Mouse (Mus musculus) hindbrain, postnatal 0 days (tissue): ENCODE data around the gene Prokr2. TPM values are rescaled to one million over a fixed set of nuclear protein-coding genes. Genes with fewer than 3 reads are reported as not detected.

ENCODE experiments used
- ATAC-seq: fragments of 200-750 bp; cut with Nextera tagmentation; 2 replicates; pipeline ENCODE4 v1.8.0; 2017; ENCODE audit warnings: mild to moderate bottlenecking, moderate TSS enrichment, moderate library complexity
- DNase-seq: peaks from one replicate; pipeline ENCODE4 v3.0.0-alpha.2; 2015; ENCODE audit warnings: low spot score
- H3K27ac ChIP-seq: fragments of 300-500 bp; sonication (generic); 2 replicates; pipeline ENCODE4 v1.5.1; 2014; ENCODE audit warnings: mild to moderate bottlenecking
- H3K27me3 ChIP-seq: fragments of 300-500 bp; sonication (generic); 2 replicates; pipeline ENCODE4 v1.6.1; 2014; ENCODE audit warnings: low read length, mixed read lengths; ENCODE audit not compliant: insufficient read depth
- H3K36me3 ChIP-seq: fragments of 300-500 bp; sonication (generic); 2 replicates; pipeline ENCODE4 v1.6.1; 2014; ENCODE audit warnings: low read length, mixed read lengths; ENCODE audit not compliant: insufficient read depth
- H3K4me1 ChIP-seq: fragments of 300-500 bp; sonication (generic); 2 replicates; pipeline ENCODE4 v1.6.1; 2014; ENCODE audit warnings: antibody characterized with exemption, low read length, mixed read lengths; ENCODE audit not compliant: insufficient read depth
- H3K4me2 ChIP-seq: fragments of 300-500 bp; sonication (generic); 2 replicates; pipeline ENCODE4 v1.6.1; 2014; ENCODE audit warnings: low read depth, mild to moderate bottlenecking, low read length, moderate library complexity, mixed read lengths
- H3K4me3 ChIP-seq: fragments of 300-500 bp; sonication (generic); 2 replicates; pipeline ENCODE4 v1.5.1; 2014; ENCODE audit warnings: low read length
- H3K9ac ChIP-seq: fragments of 300-500 bp; sonication (generic); replicated peaks from 2 replicates; pipeline ENCODE4 v1.6.1; 2014; ENCODE audit warnings: mild to moderate bottlenecking, low read length, moderate library complexity, mixed read lengths
- H3K9me3 ChIP-seq: fragments of 300-500 bp; sonication (generic); 2 replicates; pipeline ENCODE4 v1.6.1; 2016; ENCODE audit warnings: low read length, mixed read lengths
- CTCF ChIP-seq: IDR thresholded peaks from 2 replicates; pipeline ENCODE4 v1.5.1; 2016; ENCODE audit warnings: antibody characterized with exemption, control low read depth, low read depth
- WGBS: fragments of 180-500 bp; shearing (Covaris S2); extraction: QIAGEN DNeasy Blood & Tissue Kit; methylation state at CpG from one replicate; pipeline ENCODE4 v1.1.7; 2014; 5-methylcytosine and 5-hydroxymethylcytosine counted together
- polyA plus RNA-seq: library from polyadenylated mRNA; unstranded; fragments of >200 nt; fragmentation: Nextera tagmentation; extraction: Ambion mirVana; gene quantifications from 2 replicates; pipeline ENCODE4 v1.2.1, GENCODE M21; 2015
- total RNA-seq: library from RNA; depleted of rRNA; stranded (reverse); fragments of >200 nt; gene quantifications from 2 replicates; pipeline ENCODE4 v1.2.3, GENCODE M21; 2014

Prokr2 gene
- total and polyA plus RNA-seq, 2 experiments from 2014 or later, result 2.8 to 8.4 TPM

- Histone ChIP-seq H3K27me3 (no peaks in the 10 kb centered on the region), H3K4me1 (no peaks in the 10 kb centered on the region), H3K27ac (no peak overlapping the region), H3K4me3 (no peak overlapping the region), H3K9me3 (no peaks in the 10 kb centered on the region), H3K36me3 (no peaks in the 10 kb centered on the region), H3K9ac (no peak overlapping the region), H3K4me2 (no peak overlapping the region)
- TF ChIP-seq CTCF, result no peak
- no peak for DNase-seq
- 81% methylated on average over 11 of the region's 11 CpGs for WGBS
- no peak for ATAC-seq
These were observed 41.4 kb downstream of the Prokr2 start for GRCm38 (mm10) chr2:132343846-132344245.

- Histone ChIP-seq H3K4me1 (no peaks in the 10 kb centered on the region), H3K27me3 (no peaks in the 10 kb centered on the region), H3K9me3 (no peaks in the 10 kb centered on the region), H3K4me2 (no peak overlapping the region), H3K27ac (no peak overlapping the region), H3K4me3 (no peak overlapping the region), H3K9ac (no peak overlapping the region), H3K36me3 (no peaks in the 10 kb centered on the region)
- ATAC-seq (no peak), DNase-seq (no peak)
- TF ChIP-seq CTCF, result no peak
- 96% methylated on average over 3 of the region's 3 CpGs for WGBS
These were observed 44.0 kb downstream of the Prokr2 start for GRCm38 (mm10) chr2:132341293-132341692.

- no peak overlapping the region for H3K4me3 ChIP-seq
- H3K9ac ChIP-seq, result no peak overlapping the region
- no peak overlapping the region for H3K27ac ChIP-seq
- 80% methylated on average over 2 of the region's 2 CpGs for WGBS
- no peaks in the 10 kb centered on the region for H3K36me3 ChIP-seq
- H3K4me1 ChIP-seq, result no peaks in the 10 kb centered on the region
- ATAC-seq (no peak), DNase-seq (no peak)
- no peak overlapping the region for H3K4me2 ChIP-seq
- no peaks in the 10 kb centered on the region for H3K27me3 ChIP-seq
- TF ChIP-seq CTCF, result no peak
- no peaks in the 10 kb centered on the region for H3K9me3 ChIP-seq
These were observed 44.9 kb downstream of the Prokr2 start for GRCm38 (mm10) chr2:132340350-132340749.

- Histone ChIP-seq H3K27me3 (no peaks in the 10 kb centered on the region), H3K9ac (no peak overlapping the region), H3K27ac (no peak overlapping the region), H3K36me3 (no peaks in the 10 kb centered on the region), H3K9me3 (no peaks in the 10 kb centered on the region), H3K4me1 (no peaks in the 10 kb centered on the region), H3K4me3 (no peak overlapping the region), H3K4me2 (no peak overlapping the region)
- 69% methylated on average over 2 of the region's 2 CpGs for WGBS
- TF ChIP-seq CTCF, result no peak
- ATAC-seq, result no peak
- no peak for DNase-seq
These were observed 48.0 kb downstream of the Prokr2 start for GRCm38 (mm10) chr2:132337202-132337601.

- H3K9me3 ChIP-seq, result no peaks in the 10 kb centered on the region
- H3K4me1 ChIP-seq, result no peaks in the 10 kb centered on the region
- H3K4me3 ChIP-seq, result no peak overlapping the region
- no peaks in the 10 kb centered on the region for H3K36me3 ChIP-seq
- H3K27me3 ChIP-seq, result no peaks in the 10 kb centered on the region
- DNase-seq (no peak), ATAC-seq (no peak)
- no peak for TF ChIP-seq CTCF
- H3K9ac ChIP-seq, result no peak overlapping the region
- H3K4me2 ChIP-seq, result no peak overlapping the region
- WGBS, result 57% methylated on average over 4 of the region's 4 CpGs
- H3K27ac ChIP-seq, result no peak overlapping the region
These were observed 61.7 kb downstream of the Prokr2 start for GRCm38 (mm10) chr2:132323541-132323940.

GRCm38 (mm10) chr2:132320516-132320915 lies 64.7 kb downstream of the Prokr2 start:
- no peak overlapping the region for H3K4me2 ChIP-seq

GRCm38 (mm10) chr2:132317178-132317577 lies 68.1 kb downstream of the Prokr2 start:
- Histone ChIP-seq H3K4me1 (no peaks in the 10 kb centered on the region), H3K4me3 (no peak overlapping the region), H3K36me3 (no peaks in the 10 kb centered on the region), H3K9me3 (no peaks in the 10 kb centered on the region), H3K27ac (no peak overlapping the region), H3K9ac (no peak overlapping the region), H3K27me3 (no peaks in the 10 kb centered on the region), H3K4me2 (no peak overlapping the region)
- no peak for TF ChIP-seq CTCF
- WGBS, result 90% methylated on average over 1 of the region's 1 CpGs
- no peak for ATAC-seq
- DNase-seq, result no peak

More at GRCm38 (mm10) chr2:132320516-132320915, 64.7 kb downstream of the Prokr2 start:
- Histone ChIP-seq H3K27ac (no peak overlapping the region), H3K9me3 (no peaks in the 10 kb centered on the region), H3K36me3 (no peaks in the 10 kb centered on the region), H3K9ac (no peak overlapping the region), H3K4me1 (no peaks in the 10 kb centered on the region), H3K4me3 (no peak overlapping the region), H3K27me3 (no peaks in the 10 kb centered on the region)
- WGBS, result 65% methylated on average over 5 of the region's 5 CpGs
- TF ChIP-seq CTCF, result no peak
- ATAC-seq (no peak), DNase-seq (no peak)
